Mouse (Mus musculus) gastrocnemius, adult 2 months (tissue): Measurements from ENCODE around the gene Washc2. TPM values are rescaled to one million over a fixed set of nuclear protein-coding genes. Genes with fewer than 3 reads are reported as not detected.
"Not testable (repeated sequence)": the region's sequence is repeated elsewhere in the genome, so short reads cannot be mapped to it uniquely, and the experiment has no call there.

ENCODE experiments used
- DNase-seq: peaks from one replicate; pipeline ENCODE4 v3.0.0; 2022
- H3K27ac ChIP-seq: fragments of 200-600 bp; 2 replicates; pipeline ENCODE4 v1.8.1; 2022; ENCODE audit warnings: mild to moderate bottlenecking
- H3K4me3 ChIP-seq: fragments of 200-600 bp; 2 replicates; pipeline ENCODE4 v1.8.1; 2022; ENCODE audit warnings: mild to moderate bottlenecking, moderate library complexity
- CTCF ChIP-seq: fragments of 200-600 bp; IDR thresholded peaks from 2 replicates; pipeline ENCODE4 v1.8.1; 2022; ENCODE audit warnings: antibody characterized with exemption, mild to moderate bottlenecking, moderate library complexity
- intact Hi-C: fragments of 180-260 bp; cut with DNase I; formaldehyde crosslinking; loops from one replicate; pipeline ENCODE4 v1.15.1; 2025
- total RNA-seq, 2 experiments: library from RNA; stranded (reverse); gene quantifications; 2 replicates each; pipeline ENCODE4 v1.2.3; 2021

Gene Washc2
- total RNA-seq, 2 experiments from 2014 or later, result 23.6 to 27.7 TPM

GRCm38 (mm10) chr6:116199682-116200081 is 8.2 kb upstream of the Washc2 start:
- H3K27ac ChIP-seq, result no peak overlapping the region
- intact Hi-C loops, result no loop called here
- TF ChIP-seq CTCF, result no peak
- DNase-seq, result no peak
- no peak overlapping the region for H3K4me3 ChIP-seq

GRCm38 (mm10) chr6:116227767-116228166 is 19.9 kb downstream of the Washc2 start:
- no peak overlapping the region for H3K27ac ChIP-seq
- intact Hi-C loops, result no loop called here
- H3K4me3 ChIP-seq, result no peak overlapping the region
- no peak for DNase-seq
- TF ChIP-seq CTCF, result no peak

GRCm38 (mm10) chr6:116228785-116229525 is 21.1 kb downstream of the Washc2 start:
- peak; percentile 95 for TF ChIP-seq CTCF
- DNase-seq, result peak; percentile 71
- intact Hi-C loops, result no loop called here
- Histone ChIP-seq H3K27ac (no peak overlapping the region), H3K4me3 (no peak overlapping the region)

- intact Hi-C loops, DNase-seq, H3K4me3 ChIP-seq, H3K27ac ChIP-seq: not testable (repeated sequence)
These were observed 27.0 kb downstream of the Washc2 start for GRCm38 (mm10) chr6:116234821-116235220.

GRCm38 (mm10) chr6:116235336-116235735 is 27.5 kb downstream of the Washc2 start:
- TF ChIP-seq CTCF, result no peak
- peak; percentile 28 for DNase-seq
- Histone ChIP-seq H3K27ac (no peak overlapping the region), H3K4me3 (no peak overlapping the region)
- intact Hi-C loops, result no loop called here

- intact Hi-C loops, result no loop called here
- H3K4me3 ChIP-seq, result no peak overlapping the region
- no peak for TF ChIP-seq CTCF
- no peak for DNase-seq
- H3K27ac ChIP-seq, result no peak overlapping the region
These were observed 30.2 kb downstream of the Washc2 start for GRCm38 (mm10) chr6:116238083-116238482.

- intact Hi-C loops, result no loop called here
- DNase-seq, result no peak
- no peak for TF ChIP-seq CTCF
- Histone ChIP-seq H3K4me3 (no peak overlapping the region), H3K27ac (no peak overlapping the region)
These were observed 32.5 kb downstream of the Washc2 start for GRCm38 (mm10) chr6:116240371-116240770.

- H3K27ac ChIP-seq, result no peak overlapping the region
- TF ChIP-seq CTCF, result no peak
- no peak overlapping the region for H3K4me3 ChIP-seq
- DNase-seq, result no peak
- intact Hi-C loops, result loop anchor here (5.0 kb wide), 1 partner anchor 163 kb away; no protein-coding TSS in a partner anchor
These were observed 51.8 kb downstream of the Washc2 start for GRCm38 (mm10) chr6:116259649-116260048.

GRCm38 (mm10) chr6:116260481-116260880 is 52.6 kb downstream of the Washc2 start:
- Histone ChIP-seq H3K27ac (no peak overlapping the region), H3K4me3 (no peak overlapping the region)
- no peak for DNase-seq
- intact Hi-C loops, result loop anchor here (5.0 kb wide), 1 partner anchor 162 kb away; no protein-coding TSS in a partner anchor
- TF ChIP-seq CTCF, result no peak

GRCm38 (mm10) chr6:116262824-116263223 is 55.0 kb downstream of the Washc2 start:
- no peak for DNase-seq
- Histone ChIP-seq H3K4me3 (no peak overlapping the region), H3K27ac (no peak overlapping the region)
- TF ChIP-seq CTCF, result no peak
- intact Hi-C loops, result loop anchor here (5.0 kb wide), 1 partner anchor 159 kb away; no protein-coding TSS in a partner anchor

GRCm38 (mm10) chr6:116264018-116264651 is 56.3 kb downstream of the Washc2 start, which contains the start of gene Zfand4:
Gene Zfand4 (plus strand): TSS chr6:116264222.
- no peak for TF ChIP-seq CTCF
- H3K4me3 ChIP-seq, result peak within 1 kb of the TSS; percentile 81
- intact Hi-C loops, result loop anchor here (5.0 kb wide), 1 partner anchor 158 kb away; no protein-coding TSS in a partner anchor
- peak within 1 kb of the TSS; percentile 73 for H3K27ac ChIP-seq
- peak; percentile 93 for DNase-seq

GRCm38 (mm10) chr6:116264836-116265235 is 57.0 kb downstream of the Washc2 start:
- intact Hi-C loops, result loop anchor here (5.0 kb wide), 1 partner anchor 157 kb away; no protein-coding TSS in a partner anchor
- no peak for TF ChIP-seq CTCF
- Histone ChIP-seq H3K27ac (no peak overlapping the region), H3K4me3 (peak overlapping the region; percentile 81)
- DNase-seq, result no peak

GRCm38 (mm10) chr6:116265603-116266002 is 57.8 kb downstream of the Washc2 start:
- no peak for TF ChIP-seq CTCF
- Histone ChIP-seq H3K4me3 (no peak overlapping the region), H3K27ac (no peak overlapping the region)
- DNase-seq, result no peak
- intact Hi-C loops, result no loop called here
